ENCODE assay signal across 9 mouse cellular contexts in genomic region chr3:101601003-101601525, GRCm38 (mm10). TPM values are rescaled to one million over a fixed set of nuclear protein-coding genes. Genes with fewer than 3 reads are reported as not detected.
DNase-seq lines count a peak whose midpoint lies in the region; ATAC-seq and TF ChIP-seq lines count a peak whose summit lies in the region.
"Had no signal": no experiment of that assay in that cellular context is flagged by ENCODE, and none has a peak within 500 bp of the region (broad histone marks: within the 10 kb centered on the region; RNA-seq: fewer than 3 reads in every experiment).

No protein-coding gene starts in this region.

- H3K9me3 ChIP-seq in hindbrain, embryonic 12.5 days (replicated peaks): no peaks in the 10 kb centered on the region

- H3K4me2 ChIP-seq in hindbrain, embryonic 12.5 days (replicated peaks): peak overlapping the region; percentile 63; the same call in 1 of the 2 replicates

- peaks cover 66% of the 10 kb centered on the region for H3K79me2 ChIP-seq in macrophage (ENCODE audit: inconsistent target)

- no peak for ATAC-seq in hindbrain, embryonic 12.5 days (ENCODE audit: low FRiP score)

- no peak for TF ChIP-seq CTCF in cerebellum, adult 2 months (IDR thresholded peaks at IDR 0.05; ENCODE audit: borderline replicate concordance, insufficient read depth, low read depth, low read length)

- no peaks in the 10 kb centered on the region for H3K27me3 ChIP-seq in cerebellum, adult 2 months (ENCODE audit: control insufficient read depth, insufficient read depth, low read length)
- no peaks in the 10 kb centered on the region for H3K27me3 ChIP-seq in hindbrain, embryonic 12.5 days

- H3K36me3 ChIP-seq in hindbrain, embryonic 12.5 days: no peaks in the 10 kb centered on the region
- H3K36me3 ChIP-seq in macrophage (ENCODE audit: inconsistent target): no peaks in the 10 kb centered on the region

- peak overlapping the region; percentile 70; the same call in 1 of the 2 replicates for H3K27ac ChIP-seq in cerebellum, adult 2 months (ENCODE audit: insufficient read depth, low read length)
- peak overlapping the region; percentile 19; the same call in 1 of the 2 replicates for H3K27ac ChIP-seq in hindbrain, embryonic 12.5 days
- peak overlapping the region; percentile 92 for H3K27ac ChIP-seq in macrophage

- DNase-seq in cerebellum, adult 2 months: peak in 1 of 2 experiments; percentile 20
- no peak for DNase-seq in cerebellum, adult 11 months
- peak; percentile 36 for DNase-seq in NIH3T3 (ENCODE audit: low read depth)
- DNase-seq in testis, postnatal 14 days (ENCODE audit: low spot score): no peak
- DNase-seq in layer of hippocampus, adult 9-11 months: no peak
- no peak for DNase-seq in thymus, postnatal 4 days
- DNase-seq: retina, postnatal 1 day had no signal

- no peak overlapping the region for H3K9ac ChIP-seq in hindbrain, embryonic 12.5 days

- H3K4me3 ChIP-seq in cerebellum, adult 2 months (replicated peaks; ENCODE audit: insufficient read depth, low read depth, low read length): peak overlapping the region; percentile 68
- no peak overlapping the region for H3K4me3 ChIP-seq in hindbrain, embryonic 12.5 days
- no peak overlapping the region for H3K4me3 ChIP-seq in macrophage (ENCODE audit: inconsistent target)

- WGBS in cerebellum, adult 2 months: 9% methylated on average over 8 of the region's 8 CpGs
- WGBS in hindbrain, embryonic 12.5 days: 59% methylated on average over 8 of the region's 8 CpGs
- 79% methylated on average over 8 of the region's 8 CpGs for WGBS in macrophage (ENCODE audit: missing documents)

- TF ChIP-seq POLR2A in cerebellum, adult 2 months (IDR thresholded peaks at IDR 0.05; ENCODE audit: borderline replicate concordance, insufficient read depth, low read length): no peak

- peaks cover 18% of the 10 kb centered on the region for H3K4me1 ChIP-seq in cerebellum, adult 2 months (ENCODE audit: control insufficient read depth, insufficient read depth, low read length)
- H3K4me1 ChIP-seq in hindbrain, embryonic 12.5 days: peaks cover 73% of the 10 kb centered on the region

RNA-seq across cellular contexts. Expression of gene Atp1a1, which starts 3.4 kb away (rescaled TPM):
- polyA plus RNA-seq in cerebellum, adult 2 months (2012; rRNA removed): 826 and 1,031 TPM in 2 replicates
- polyA plus RNA-seq in hindbrain, embryonic 12.5 days (2016; fragmentation: Nextera tagmentation; extraction: Ambion mirVana): 62.9 and 63.0 TPM in 2 replicates
- total RNA-seq in macrophage (2018; cell fraction: chromatin; rRNA removed): 100 to 1,000 TPM in 3 of 26 experiments, 10 to 100 TPM in 23; 21.3 to 208 (median 41.7) TPM
- total RNA-seq in macrophage (2018; cell fraction: cytosol; rRNA removed): 100 to 1,000 TPM in 19 of 26 experiments, 10 to 100 TPM in 7; 73.2 to 225 (median 128) TPM
- 100 to 1,000 TPM in 23 of 26 experiments, 10 to 100 TPM in 3; 86.0 to 312 (median 124) TPM for total RNA-seq in macrophage (2018; cell fraction: nucleus; rRNA removed)
- 155 to 277 TPM (median 164 TPM) in 3 replicates for polyA plus RNA-seq in macrophage (2018)

Comparison
In these comparisons a context has a peak if more than half of its experiments do, and no peak if none do; other contexts are left out.
1. H3K27ac ChIP-seq: peak in every context shown above with its lines; median percentile 92 in macrophage; 70 in cerebellum, adult 2 months; 19 in hindbrain, embryonic 12.5 days.